Mouse (Mus musculus) spleen, postnatal 4 days (tissue): ENCODE data around the gene Ano2.

Source experiments
- DNase-seq, 2 experiments: peaks; one replicate each; pipeline ENCODE4 v3.0.0; 2022; ENCODE audit warnings: low spot score in 2 of 2

Ano2 gene

GRCm38 (mm10) chr6:126053136-126053535 is 362.9 kb downstream of the Ano2 start:
- no peak for DNase-seq

GRCm38 (mm10) chr6:126057706-126058105 is 367.5 kb downstream of the Ano2 start:
- DNase-seq, result no peak

- no peak for DNase-seq
Measured at GRCm38 (mm10) chr6:126080531-126080930, 390.3 kb downstream of the Ano2 start.

- DNase-seq, result no peak
Measured at GRCm38 (mm10) chr6:126086321-126086950, 396.2 kb downstream of the Ano2 start.

GRCm38 (mm10) chr6:126088489-126089265 is 398.5 kb downstream of the Ano2 start:
- no peak for DNase-seq
